Mouse (Mus musculus) embryonic facial prominence, embryonic 12.5 days (tissue): ENCODE measurements around the gene Nrxn1. TPM values are rescaled to one million over a fixed set of nuclear protein-coding genes. Genes with fewer than 3 reads are reported as not detected.

ENCODE experiments used
- ATAC-seq: fragments of 200-750 bp; cut with Nextera tagmentation; 2 replicates; pipeline ENCODE4 v1.8.0; 2017; ENCODE audit not compliant: insufficient number of reproducible peaks, insufficient read depth, low FRiP score, low TSS enrichment
- H3K27ac ChIP-seq: fragments of 300-500 bp; sonication (generic); 2 replicates; pipeline ENCODE4 v1.5.1; 2016; ENCODE audit warnings: mild to moderate bottlenecking
- H3K27me3 ChIP-seq: fragments of 300-500 bp; sonication (generic); 2 replicates; pipeline ENCODE4 v1.6.1; 2016; ENCODE audit warnings: mild to moderate bottlenecking, moderate library complexity
- H3K36me3 ChIP-seq: fragments of 300-500 bp; sonication (generic); 2 replicates; pipeline ENCODE4 v1.6.1; 2016; ENCODE audit warnings: mild to moderate bottlenecking
- H3K4me1 ChIP-seq: fragments of 300-500 bp; sonication (generic); 2 replicates; pipeline ENCODE4 v1.6.1; 2016
- H3K4me2 ChIP-seq: fragments of 300-500 bp; sonication (generic); replicated peaks from 2 replicates; pipeline ENCODE4 v1.6.1; 2016; ENCODE audit warnings: mild to moderate bottlenecking, moderate library complexity
- H3K4me3 ChIP-seq: fragments of 300-500 bp; sonication (generic); 2 replicates; pipeline ENCODE4 v1.5.1; 2016; ENCODE audit warnings: mild to moderate bottlenecking
- H3K9ac ChIP-seq: fragments of 300-500 bp; sonication (generic); 2 replicates; pipeline ENCODE4 v1.6.1; 2016; ENCODE audit warnings: mild to moderate bottlenecking, moderate library complexity
- H3K9me3 ChIP-seq: fragments of 300-500 bp; sonication (generic); 2 replicates; pipeline ENCODE4 v1.6.1; 2016; ENCODE audit warnings: mild to moderate bottlenecking, moderate library complexity
- WGBS: fragments of 180-500 bp; shearing (Covaris S2); methylation state at CpG from one replicate; pipeline ENCODE4 v1.1.7; 2016; 5-methylcytosine and 5-hydroxymethylcytosine counted together
- polyA plus RNA-seq: library from polyadenylated mRNA; unstranded; fragments of >200 nt; fragmentation: Nextera tagmentation; extraction: Ambion mirVana; gene quantifications from 2 replicates; pipeline ENCODE4 v1.2.1, GENCODE M21; 2016

Gene Nrxn1
- polyA plus RNA-seq, 1 experiment from 2014 or later: 11.6 TPM

- Histone ChIP-seq H3K4me1 (no peaks in the 10 kb centered on the region), H3K36me3 (no peaks in the 10 kb centered on the region), H3K9ac (no peak overlapping the region), H3K27ac (no peak overlapping the region), H3K4me2 (no peak overlapping the region), H3K27me3 (no peaks in the 10 kb centered on the region), H3K9me3 (no peaks in the 10 kb centered on the region), H3K4me3 (no peak overlapping the region)
- no peak for ATAC-seq
- 67% methylated on average over 5 of the region's 5 CpGs for WGBS
These were observed 18.1 kb downstream of the Nrxn1 start for GRCm38 (mm10) chr17:91074780-91075179.

- H3K4me3 ChIP-seq: no peak overlapping the region
- no peaks in the 10 kb centered on the region for H3K36me3 ChIP-seq
- no peak overlapping the region for H3K27ac ChIP-seq
- no peaks in the 10 kb centered on the region for H3K9me3 ChIP-seq
- no peaks in the 10 kb centered on the region for H3K4me1 ChIP-seq
- ATAC-seq: no peak
- H3K9ac ChIP-seq: no peak overlapping the region
- H3K4me2 ChIP-seq: no peak overlapping the region
- WGBS: 68% methylated on average over 7 of the region's 7 CpGs
- H3K27me3 ChIP-seq: no peaks in the 10 kb centered on the region
These were observed 59.4 kb downstream of the Nrxn1 start for GRCm38 (mm10) chr17:91033466-91033865.

- WGBS: 56% methylated on average over 2 of the region's 2 CpGs
- no peaks in the 10 kb centered on the region for H3K36me3 ChIP-seq
- no peak overlapping the region for H3K4me2 ChIP-seq
- H3K27ac ChIP-seq: no peak overlapping the region
- H3K9ac ChIP-seq: no peak overlapping the region
- H3K4me3 ChIP-seq: no peak overlapping the region
- no peak for ATAC-seq
- no peaks in the 10 kb centered on the region for H3K4me1 ChIP-seq
- no peaks in the 10 kb centered on the region for H3K9me3 ChIP-seq
- H3K27me3 ChIP-seq: no peaks in the 10 kb centered on the region
These were observed 67.7 kb downstream of the Nrxn1 start for GRCm38 (mm10) chr17:91025061-91025623.

GRCm38 (mm10) chr17:91007385-91008089 is 85.3 kb downstream of the Nrxn1 start:
- no peak overlapping the region for H3K27ac ChIP-seq
- H3K36me3 ChIP-seq: no peaks in the 10 kb centered on the region
- no peaks in the 10 kb centered on the region for H3K9me3 ChIP-seq
- 74% methylated on average over 5 of the region's 5 CpGs for WGBS
- H3K4me3 ChIP-seq: no peak overlapping the region
- H3K27me3 ChIP-seq: no peaks in the 10 kb centered on the region
- no peak overlapping the region for H3K9ac ChIP-seq
- H3K4me1 ChIP-seq: no peaks in the 10 kb centered on the region
- H3K4me2 ChIP-seq: no peak overlapping the region
- ATAC-seq: no peak

- H3K36me3 ChIP-seq: no peaks in the 10 kb centered on the region
- no peak overlapping the region for H3K4me2 ChIP-seq
- H3K27ac ChIP-seq: no peak overlapping the region
- H3K9ac ChIP-seq: no peak overlapping the region
- no peak overlapping the region for H3K4me3 ChIP-seq
- H3K9me3 ChIP-seq: no peaks in the 10 kb centered on the region
- H3K27me3 ChIP-seq: no peaks in the 10 kb centered on the region
- no peaks in the 10 kb centered on the region for H3K4me1 ChIP-seq
- no peak for ATAC-seq
These were observed 92.5 kb downstream of the Nrxn1 start for GRCm38 (mm10) chr17:91000389-91000788.

- Histone ChIP-seq H3K4me3 (no peak overlapping the region), H3K27ac (no peak overlapping the region), H3K9ac (no peak overlapping the region), H3K36me3 (no peaks in the 10 kb centered on the region), H3K4me1 (no peaks in the 10 kb centered on the region), H3K27me3 (no peaks in the 10 kb centered on the region), H3K4me2 (no peak overlapping the region), H3K9me3 (no peaks in the 10 kb centered on the region)
- ATAC-seq: no peak
- WGBS: 74% methylated on average over 4 of the region's 4 CpGs
These were observed 93.2 kb downstream of the Nrxn1 start for GRCm38 (mm10) chr17:90999667-91000154.

GRCm38 (mm10) chr17:90997714-90998113 is 95.2 kb downstream of the Nrxn1 start:
- no peaks in the 10 kb centered on the region for H3K4me1 ChIP-seq
- no peaks in the 10 kb centered on the region for H3K36me3 ChIP-seq
- no peak overlapping the region for H3K27ac ChIP-seq
- H3K9me3 ChIP-seq: no peaks in the 10 kb centered on the region
- no peak overlapping the region for H3K4me3 ChIP-seq
- 65% methylated on average over 1 of the region's 1 CpGs for WGBS
- no peaks in the 10 kb centered on the region for H3K27me3 ChIP-seq
- H3K9ac ChIP-seq: no peak overlapping the region
- no peak overlapping the region for H3K4me2 ChIP-seq
- no peak for ATAC-seq

- H3K9me3 ChIP-seq: no peaks in the 10 kb centered on the region
- 23% methylated on average over 1 of the region's 1 CpGs for WGBS
- ATAC-seq: no peak
- no peak overlapping the region for H3K9ac ChIP-seq
- no peaks in the 10 kb centered on the region for H3K4me1 ChIP-seq
- no peak overlapping the region for H3K27ac ChIP-seq
- no peak overlapping the region for H3K4me2 ChIP-seq
- H3K4me3 ChIP-seq: no peak overlapping the region
- H3K36me3 ChIP-seq: no peaks in the 10 kb centered on the region
- no peaks in the 10 kb centered on the region for H3K27me3 ChIP-seq
These were observed 97.4 kb downstream of the Nrxn1 start for GRCm38 (mm10) chr17:90995436-90995835.

GRCm38 (mm10) chr17:90994247-90994646 is 98.6 kb downstream of the Nrxn1 start:
- ATAC-seq: no peak
- Histone ChIP-seq H3K9ac (no peak overlapping the region), H3K4me1 (no peaks in the 10 kb centered on the region), H3K4me2 (no peak overlapping the region), H3K27me3 (no peaks in the 10 kb centered on the region), H3K36me3 (no peaks in the 10 kb centered on the region), H3K27ac (no peak overlapping the region), H3K9me3 (no peaks in the 10 kb centered on the region), H3K4me3 (no peak overlapping the region)
- WGBS: 38% methylated on average over 1 of the region's 1 CpGs

GRCm38 (mm10) chr17:90990747-90991146 is 102.1 kb downstream of the Nrxn1 start:
- Histone ChIP-seq H3K9ac (no peak overlapping the region), H3K4me3 (no peak overlapping the region), H3K36me3 (no peaks in the 10 kb centered on the region), H3K4me1 (no peaks in the 10 kb centered on the region), H3K4me2 (no peak overlapping the region), H3K27me3 (no peaks in the 10 kb centered on the region), H3K27ac (no peak overlapping the region), H3K9me3 (no peaks in the 10 kb centered on the region)
- ATAC-seq: no peak
- WGBS: 55% methylated on average over 2 of the region's 2 CpGs

- H3K9me3 ChIP-seq: no peaks in the 10 kb centered on the region
- H3K27me3 ChIP-seq: no peaks in the 10 kb centered on the region
- no peaks in the 10 kb centered on the region for H3K36me3 ChIP-seq
- no peak overlapping the region for H3K4me3 ChIP-seq
- 0 out of 2 replicates have a peak, but pooled peaks have one; percentile 41 for ATAC-seq
- WGBS: 57% methylated on average over 4 of the region's 4 CpGs
- H3K27ac ChIP-seq: no peak overlapping the region
- no peak overlapping the region for H3K4me2 ChIP-seq
- no peak overlapping the region for H3K9ac ChIP-seq
- no peaks in the 10 kb centered on the region for H3K4me1 ChIP-seq
These were observed 129.9 kb downstream of the Nrxn1 start for GRCm38 (mm10) chr17:90962904-90963531.

- ATAC-seq: no peak
- H3K36me3 ChIP-seq: no peaks in the 10 kb centered on the region
- no peak overlapping the region for H3K27ac ChIP-seq
- no peak overlapping the region for H3K9ac ChIP-seq
- no peaks in the 10 kb centered on the region for H3K9me3 ChIP-seq
- H3K4me1 ChIP-seq: no peaks in the 10 kb centered on the region
- H3K4me2 ChIP-seq: no peak overlapping the region
- 73% methylated on average over 2 of the region's 2 CpGs for WGBS
- H3K4me3 ChIP-seq: no peak overlapping the region
- H3K27me3 ChIP-seq: no peaks in the 10 kb centered on the region
These were observed 137.7 kb downstream of the Nrxn1 start for GRCm38 (mm10) chr17:90955221-90955620.
